Mouse (Mus musculus) hindbrain, embryonic 15.5 days (tissue): ENCODE data around the gene Arhgef10l. TPM values are rescaled to one million over a fixed set of nuclear protein-coding genes. Genes with fewer than 3 reads are reported as not detected.

Experiments
- ATAC-seq: fragments of 200-750 bp; cut with Nextera tagmentation; 2 replicates; pipeline ENCODE4 v1.8.0; 2017; ENCODE audit warnings: low read depth, moderate number of reproducible peaks, moderate TSS enrichment; ENCODE audit not compliant: low FRiP score
- H3K27ac ChIP-seq: fragments of 300-500 bp; sonication (generic); replicated peaks from 2 replicates; pipeline ENCODE4 v1.5.1; 2015; ENCODE audit warnings: mild to moderate bottlenecking, inconsistent platforms
- H3K27me3 ChIP-seq: fragments of 300-500 bp; sonication (generic); 2 replicates; pipeline ENCODE4 v1.6.1; 2015; ENCODE audit warnings: control low read depth, inconsistent platforms
- H3K36me3 ChIP-seq: fragments of 300-500 bp; sonication (generic); 2 replicates; pipeline ENCODE4 v1.6.1; 2015; ENCODE audit warnings: control low read depth, inconsistent platforms
- H3K4me1 ChIP-seq: fragments of 300-500 bp; sonication (generic); replicated peaks from 2 replicates; pipeline ENCODE4 v1.6.1; 2015; ENCODE audit warnings: control low read depth, inconsistent platforms
- H3K4me2 ChIP-seq: fragments of 300-500 bp; sonication (generic); 2 replicates; pipeline ENCODE4 v1.6.1; 2015; ENCODE audit warnings: moderate library complexity, mild to moderate bottlenecking, inconsistent platforms
- H3K4me3 ChIP-seq: fragments of 300-500 bp; sonication (generic); 2 replicates; pipeline ENCODE4 v1.5.1; 2015; ENCODE audit warnings: mild to moderate bottlenecking, inconsistent platforms
- H3K9ac ChIP-seq: fragments of 300-500 bp; sonication (generic); 2 replicates; pipeline ENCODE4 v1.6.1; 2015; ENCODE audit warnings: inconsistent platforms
- H3K9me3 ChIP-seq: fragments of 300-500 bp; sonication (generic); 2 replicates; pipeline ENCODE4 v1.6.1; 2016; ENCODE audit warnings: control low read depth, inconsistent platforms
- WGBS: fragments of 180-500 bp; shearing (Covaris S2); methylation state at CpG from one replicate; pipeline ENCODE4 v1.1.7; 2015; 5-methylcytosine and 5-hydroxymethylcytosine counted together
- polyA plus RNA-seq: library from polyadenylated mRNA; unstranded; fragments of >200 nt; fragmentation: Nextera tagmentation; extraction: Ambion mirVana; gene quantifications from 2 replicates; pipeline ENCODE4 v1.2.1, GENCODE M21; 2015

The Arhgef10l gene
- polyA plus RNA-seq, 1 experiment from 2014 or later = 28.2 TPM

DNA sequence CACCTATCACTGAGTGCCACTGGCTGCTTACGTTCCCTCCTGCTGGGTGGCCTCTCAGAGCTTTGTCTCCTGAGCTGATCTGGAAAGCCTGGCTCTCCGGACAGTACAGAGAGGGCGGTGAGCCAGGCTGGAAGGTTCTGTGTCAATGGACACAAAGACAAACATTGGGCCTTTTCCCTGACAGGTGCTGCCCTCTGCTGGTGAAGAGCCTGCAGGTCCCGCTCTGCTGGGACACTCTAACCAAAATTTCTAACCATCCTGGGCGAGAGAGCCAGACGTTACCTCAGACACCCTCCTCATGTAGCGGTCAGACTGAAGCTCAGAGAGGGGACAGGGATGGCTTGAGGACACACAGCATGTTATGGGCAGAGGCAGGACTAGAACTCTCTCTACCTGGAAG is 118.3 kb downstream of the Arhgef10l start:
- H3K9ac ChIP-seq = no peak overlapping the region
- no peak overlapping the region for H3K4me2 ChIP-seq
- H3K27me3 ChIP-seq = no peaks in the 10 kb centered on the region
- no peaks in the 10 kb centered on the region for H3K9me3 ChIP-seq
- peaks cover 19% of the 10 kb centered on the region for H3K36me3 ChIP-seq
- ATAC-seq = peak; percentile 69; the same call in 1 of the 2 replicates
- H3K27ac ChIP-seq = 0 out of 2 replicates have a peak overlapping the region, but pooled peaks have one; percentile 17
- no peak overlapping the region for H3K4me3 ChIP-seq
- peaks cover 10% of the 10 kb centered on the region for H3K4me1 ChIP-seq
- whole genome bisulfite sequencing = 26% methylated on average over 7 of the region's 7 CpGs

DNA sequence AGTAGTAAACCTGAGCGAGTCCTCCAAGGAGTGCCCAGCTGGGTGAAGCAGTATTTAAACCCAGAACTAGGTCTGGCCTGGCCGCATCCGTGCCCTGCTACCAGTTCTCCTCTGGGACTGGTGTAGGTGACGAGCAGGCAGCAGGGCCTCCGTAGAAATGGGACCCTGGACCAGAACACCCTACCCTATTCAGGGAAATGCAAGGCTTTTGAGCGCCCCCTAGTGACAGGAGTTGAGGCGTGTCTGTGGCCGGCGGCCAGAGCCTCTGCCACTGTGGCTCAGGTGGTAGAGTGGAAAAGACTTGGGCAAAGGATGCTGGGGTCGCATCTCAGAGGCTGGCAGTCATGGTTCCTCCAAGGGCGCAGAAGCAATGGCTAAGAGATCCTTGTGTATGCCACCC is 126.7 kb downstream of the Arhgef10l start:
- H3K36me3 ChIP-seq = peaks cover 6% of the 10 kb centered on the region; the same call in 1 of the 2 replicates
- H3K9ac ChIP-seq = no peak overlapping the region
- H3K27me3 ChIP-seq = no peaks in the 10 kb centered on the region
- ATAC-seq = 0 out of 2 replicates have a peak, but pooled peaks have one; percentile 49
- peaks cover 11% of the 10 kb centered on the region; the same call in 1 of the 2 replicates for H3K4me1 ChIP-seq
- no peaks in the 10 kb centered on the region for H3K9me3 ChIP-seq
- H3K27ac ChIP-seq = no peak overlapping the region
- 27% methylated on average over 11 of the region's 11 CpGs for WGBS
- H3K4me3 ChIP-seq = no peak overlapping the region
- no peak overlapping the region for H3K4me2 ChIP-seq

DNA sequence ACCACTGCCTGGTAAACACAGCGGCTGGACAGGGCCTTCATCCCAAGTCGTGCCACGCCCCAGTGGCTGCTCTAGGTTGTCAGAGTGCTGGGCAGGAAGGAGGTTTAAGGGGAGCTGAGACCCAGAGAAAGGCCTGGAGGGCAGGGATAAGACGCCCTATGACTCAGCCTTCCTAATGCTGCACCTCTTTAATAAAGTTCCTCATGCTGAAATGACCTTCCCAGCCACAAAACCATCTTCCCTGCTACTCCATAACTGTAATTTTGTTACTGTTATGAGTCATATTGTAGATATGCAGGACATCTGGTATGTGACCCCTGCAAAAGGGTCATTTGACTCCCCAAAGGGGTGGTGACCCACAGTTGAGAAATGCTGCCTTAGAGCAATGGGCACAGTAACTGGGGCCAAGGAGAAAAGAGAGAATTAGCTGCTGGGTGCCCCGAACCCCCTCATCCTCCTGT is 128.2 kb downstream of the Arhgef10l start:
- Histone ChIP-seq H3K4me3 (no peak overlapping the region), H3K9ac (no peak overlapping the region), H3K27me3 (no peaks in the 10 kb centered on the region), H3K4me1 (peaks cover 24% of the 10 kb centered on the region), H3K36me3 (no peaks in the 10 kb centered on the region), H3K27ac (no peak overlapping the region), H3K4me2 (no peak overlapping the region), H3K9me3 (no peaks in the 10 kb centered on the region)
- ATAC-seq = no peak
- 76% methylated on average over 5 of the region's 5 CpGs for WGBS

DNA sequence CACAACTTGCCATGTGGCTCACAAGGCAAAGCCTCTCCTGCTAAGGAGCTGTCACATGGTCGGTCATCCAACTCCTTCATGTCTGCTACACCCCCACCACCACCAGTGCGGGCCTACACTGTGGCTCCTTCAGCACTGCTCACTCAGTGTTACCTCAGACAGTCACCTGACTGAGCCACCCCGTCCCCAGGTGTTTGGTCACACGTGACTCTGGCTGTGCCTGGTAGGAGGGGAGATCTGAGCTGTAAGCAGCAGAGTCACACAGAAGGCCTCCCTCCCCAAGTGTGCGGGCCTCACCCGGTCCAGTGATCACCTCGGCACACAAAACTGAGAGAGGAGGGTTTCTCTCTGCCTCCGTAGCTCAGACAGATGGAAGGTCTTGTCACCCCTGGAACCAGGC is 130.5 kb downstream of the Arhgef10l start:
- no peak overlapping the region for H3K9ac ChIP-seq
- peaks cover 29% of the 10 kb centered on the region for H3K4me1 ChIP-seq
- ATAC-seq = no peak
- no peaks in the 10 kb centered on the region for H3K36me3 ChIP-seq
- no peak overlapping the region for H3K4me3 ChIP-seq
- 87% methylated on average over 8 of the region's 8 CpGs for WGBS
- H3K9me3 ChIP-seq = no peaks in the 10 kb centered on the region
- no peak overlapping the region for H3K27ac ChIP-seq
- no peak overlapping the region for H3K4me2 ChIP-seq
- no peaks in the 10 kb centered on the region for H3K27me3 ChIP-seq

DNA sequence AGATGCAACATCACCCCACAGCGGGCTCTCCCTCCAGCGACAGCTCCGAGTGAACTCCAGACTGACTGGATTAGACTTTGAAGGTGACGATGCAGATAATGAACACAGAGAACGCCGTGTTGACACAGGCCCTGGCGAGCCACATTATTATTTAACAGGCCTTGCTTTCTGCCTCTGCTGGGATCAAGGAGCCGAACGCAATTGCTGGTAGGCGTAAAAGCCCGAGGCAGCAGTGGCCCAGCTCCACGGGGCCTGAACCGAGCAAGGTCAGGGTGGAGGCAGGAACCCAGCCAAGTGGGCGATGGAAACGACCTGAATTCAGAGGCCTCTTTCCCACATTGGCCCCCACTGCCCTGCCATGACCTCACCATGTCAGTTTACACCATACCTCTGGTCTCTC is 133.5 kb downstream of the Arhgef10l start:
- H3K36me3 ChIP-seq = no peaks in the 10 kb centered on the region
- peaks cover 39% of the 10 kb centered on the region for H3K4me1 ChIP-seq
- 23% methylated on average over 15 of the region's 15 CpGs for WGBS
- no peak overlapping the region for H3K9ac ChIP-seq
- no peak for ATAC-seq
- peak overlapping the region; percentile 35; the same call in 1 of the 2 replicates for H3K27ac ChIP-seq
- H3K27me3 ChIP-seq = no peaks in the 10 kb centered on the region
- no peaks in the 10 kb centered on the region for H3K9me3 ChIP-seq
- no peak overlapping the region for H3K4me3 ChIP-seq
- no peak overlapping the region for H3K4me2 ChIP-seq

DNA sequence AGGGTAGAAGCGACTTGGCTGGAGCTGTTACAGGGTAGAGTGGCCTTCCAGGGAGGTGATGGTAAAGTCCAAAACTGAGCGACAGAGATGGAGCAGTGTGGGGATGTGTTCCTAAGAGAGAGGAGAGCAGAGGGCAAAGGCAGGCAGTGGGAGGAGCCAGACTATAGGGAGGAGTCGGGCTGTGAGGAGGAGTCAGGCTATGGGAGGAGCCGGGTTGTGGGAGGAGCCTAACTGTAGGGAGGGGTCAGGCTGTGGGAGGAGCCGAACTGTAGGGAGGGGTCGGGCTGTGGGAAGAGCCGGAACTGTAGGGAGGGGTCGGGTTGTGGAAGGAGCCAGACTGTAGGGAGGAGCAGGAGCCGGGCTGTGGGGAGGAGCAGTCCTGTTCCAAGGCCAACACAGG is 134.8 kb downstream of the Arhgef10l start:
- Histone ChIP-seq H3K4me2 (no peak overlapping the region), H3K4me1 (peaks cover 39% of the 10 kb centered on the region), H3K36me3 (no peaks in the 10 kb centered on the region; the same call in 1 of the 2 replicates), H3K9me3 (no peaks in the 10 kb centered on the region), H3K9ac (no peak overlapping the region), H3K27me3 (no peaks in the 10 kb centered on the region), H3K27ac (no peak overlapping the region), H3K4me3 (no peak overlapping the region)
- 45% methylated on average over 9 of the region's 9 CpGs for WGBS
- ATAC-seq = no peak

DNA sequence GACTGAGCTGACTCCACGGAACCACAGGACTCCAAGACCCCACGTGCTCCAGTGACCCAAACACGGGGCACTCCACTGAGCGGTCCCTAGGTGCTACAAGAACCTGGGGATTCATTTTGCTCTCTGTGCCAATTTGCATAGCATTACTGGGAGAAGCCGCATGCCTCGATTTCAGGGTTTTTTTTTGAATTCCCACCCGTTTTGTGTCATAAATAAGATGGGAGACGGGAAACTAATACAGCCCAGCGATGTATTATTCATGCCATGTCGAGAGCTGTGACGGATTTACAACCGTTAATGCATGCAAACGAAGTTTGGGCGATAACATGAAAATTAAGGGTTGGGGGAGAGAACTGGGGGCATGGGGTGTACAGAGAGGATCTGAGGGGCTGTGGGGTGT is 136.1 kb downstream of the Arhgef10l start:
- no peaks in the 10 kb centered on the region; the same call in 1 of the 2 replicates for H3K36me3 ChIP-seq
- WGBS = 44% methylated on average over 14 of the region's 14 CpGs
- H3K27me3 ChIP-seq = no peaks in the 10 kb centered on the region
- no peak for ATAC-seq
- no peak overlapping the region for H3K4me2 ChIP-seq
- H3K27ac ChIP-seq = no peak overlapping the region; the same call in 1 of the 2 replicates
- H3K9ac ChIP-seq = no peak overlapping the region
- no peak overlapping the region for H3K4me3 ChIP-seq
- no peaks in the 10 kb centered on the region for H3K9me3 ChIP-seq
- peaks cover 39% of the 10 kb centered on the region for H3K4me1 ChIP-seq

DNA sequence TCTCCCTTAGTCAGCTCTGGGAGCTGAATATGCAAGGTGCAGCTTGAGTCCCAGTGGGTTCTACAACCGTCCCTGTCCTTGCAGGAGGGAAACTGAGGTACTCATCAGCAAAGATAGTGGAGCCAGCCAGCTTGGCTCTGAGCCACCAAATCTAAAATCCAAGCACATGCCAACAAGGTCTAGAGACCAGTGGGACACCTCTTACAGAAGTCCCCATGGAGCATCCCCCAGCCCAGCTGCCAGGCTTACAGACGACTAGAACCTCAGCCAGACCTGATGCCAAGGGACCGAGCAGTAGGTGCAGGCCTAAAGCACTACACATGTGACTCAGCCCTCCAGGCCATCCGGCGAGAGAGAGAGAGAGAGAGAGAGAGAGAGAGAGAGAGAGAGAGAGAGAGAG is 137.4 kb downstream of the Arhgef10l start:
- no peaks in the 10 kb centered on the region for H3K9me3 ChIP-seq
- ATAC-seq = no peak
- H3K9ac ChIP-seq = no peak overlapping the region
- no peak overlapping the region for H3K4me3 ChIP-seq
- 68% methylated on average over 3 of the region's 5 CpGs for WGBS
- peaks cover 34% of the 10 kb centered on the region for H3K4me1 ChIP-seq
- no peaks in the 10 kb centered on the region; the same call in 1 of the 2 replicates for H3K36me3 ChIP-seq
- H3K27ac ChIP-seq = no peak overlapping the region
- no peaks in the 10 kb centered on the region for H3K27me3 ChIP-seq
- no peak overlapping the region for H3K4me2 ChIP-seq

DNA sequence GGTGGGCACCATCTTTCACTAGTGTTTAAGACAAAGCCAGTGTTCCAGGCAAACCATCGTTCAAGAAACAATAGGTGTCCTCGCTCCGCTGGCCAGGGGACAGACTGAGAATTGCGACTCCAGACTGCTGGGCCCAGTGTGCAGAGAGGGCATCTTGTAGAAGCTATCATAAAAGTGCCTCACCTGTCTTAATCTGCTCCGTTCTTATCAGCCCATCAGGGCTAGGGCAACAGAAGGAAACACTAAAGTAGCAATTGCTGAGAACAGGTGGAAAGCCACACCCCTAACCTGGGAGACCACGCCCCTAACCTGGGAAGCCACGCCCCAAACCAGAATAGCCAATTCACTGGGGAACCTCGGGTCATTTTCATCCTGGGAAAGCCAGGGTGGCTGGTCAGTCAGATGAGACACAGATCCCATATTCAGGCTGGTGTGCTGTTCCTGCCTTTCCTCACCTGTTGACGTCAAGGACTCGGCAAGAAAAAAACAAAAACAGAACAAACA is 140.1 kb downstream of the Arhgef10l start:
- 68% methylated on average over 10 of the region's 10 CpGs for WGBS
- Histone ChIP-seq H3K4me1 (peaks cover 18% of the 10 kb centered on the region), H3K4me2 (no peak overlapping the region), H3K4me3 (no peak overlapping the region), H3K9me3 (no peaks in the 10 kb centered on the region), H3K36me3 (no peaks in the 10 kb centered on the region; the same call in 1 of the 2 replicates), H3K27me3 (no peaks in the 10 kb centered on the region), H3K9ac (no peak overlapping the region), H3K27ac (no peak overlapping the region)
- no peak for ATAC-seq

DNA sequence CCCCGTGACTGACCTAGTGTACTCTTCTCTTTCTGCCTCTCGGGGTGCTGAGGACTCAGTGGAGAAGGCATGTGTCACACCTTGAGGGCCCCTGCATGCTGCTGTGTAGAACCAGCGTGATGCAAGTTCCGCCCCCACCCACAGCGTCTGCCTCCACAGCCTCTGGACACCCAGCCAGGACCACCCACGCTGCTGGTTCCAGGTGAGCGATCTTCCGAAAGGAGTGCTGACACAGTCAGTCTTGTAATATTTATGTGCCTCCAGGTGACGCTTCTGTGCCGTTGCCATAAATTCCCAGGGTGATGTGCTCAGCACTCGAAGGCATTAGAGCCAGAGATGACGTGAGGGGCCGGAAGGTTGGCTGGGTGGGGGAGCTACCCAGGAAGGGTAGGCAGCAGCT is 140.9 kb downstream of the Arhgef10l start:
- Histone ChIP-seq H3K4me2 (no peak overlapping the region), H3K36me3 (no peaks in the 10 kb centered on the region; the same call in 1 of the 2 replicates), H3K9ac (no peak overlapping the region), H3K4me3 (no peak overlapping the region), H3K27me3 (no peaks in the 10 kb centered on the region), H3K4me1 (peaks cover 11% of the 10 kb centered on the region), H3K9me3 (no peaks in the 10 kb centered on the region), H3K27ac (no peak overlapping the region)
- no peak for ATAC-seq
- WGBS = 68% methylated on average over 13 of the region's 13 CpGs

DNA sequence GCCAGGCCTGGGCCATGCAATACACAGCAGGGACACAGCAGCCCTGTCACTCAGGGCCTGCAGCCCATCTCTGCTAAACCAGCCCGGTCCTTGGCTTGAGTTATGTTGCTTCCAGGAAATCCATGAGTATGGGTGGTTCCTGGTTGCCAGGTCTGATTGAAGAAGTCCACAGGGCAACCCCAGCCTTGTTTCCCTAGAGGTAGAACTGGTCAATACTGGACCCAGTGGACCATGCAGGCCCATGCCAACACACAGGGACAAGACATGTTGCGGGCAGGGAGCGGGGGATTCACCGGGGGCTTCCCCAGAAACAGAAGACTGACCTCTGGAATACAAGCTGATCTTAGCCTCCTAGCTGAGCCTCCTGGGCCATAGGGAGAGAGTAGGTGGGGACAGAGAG is 142.9 kb downstream of the Arhgef10l start:
- H3K4me3 ChIP-seq = no peak overlapping the region
- H3K9ac ChIP-seq = no peak overlapping the region
- WGBS = 97% methylated on average over 4 of the region's 4 CpGs
- no peak for ATAC-seq
- no peaks in the 10 kb centered on the region for H3K27me3 ChIP-seq
- no peaks in the 10 kb centered on the region; the same call in 1 of the 2 replicates for H3K36me3 ChIP-seq
- no peaks in the 10 kb centered on the region for H3K9me3 ChIP-seq
- H3K4me1 ChIP-seq = no peaks in the 10 kb centered on the region
- H3K4me2 ChIP-seq = no peak overlapping the region
- no peak overlapping the region for H3K27ac ChIP-seq

DNA sequence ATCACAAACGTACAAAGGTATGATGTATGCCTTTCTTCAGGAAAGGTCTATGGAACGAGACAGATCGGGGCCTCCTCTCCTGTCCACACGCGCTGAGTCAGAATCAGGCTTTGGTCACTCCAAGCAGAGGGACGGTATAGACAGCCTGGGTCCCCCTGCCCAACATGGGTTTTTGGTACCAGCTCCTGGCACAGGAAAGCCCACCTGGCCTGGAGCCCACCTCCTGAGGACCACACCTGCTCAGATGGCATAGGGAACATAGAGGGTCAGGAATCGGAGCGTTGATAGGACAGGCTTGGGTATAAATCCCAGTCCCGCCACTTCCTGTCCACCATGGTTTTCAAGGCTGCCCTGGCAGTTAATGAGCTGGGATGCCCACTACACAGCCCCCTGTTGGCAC is 145.1 kb downstream of the Arhgef10l start:
- ATAC-seq = no peak
- H3K4me1 ChIP-seq = no peaks in the 10 kb centered on the region
- H3K4me3 ChIP-seq = no peak overlapping the region
- H3K27me3 ChIP-seq = no peaks in the 10 kb centered on the region
- H3K4me2 ChIP-seq = no peak overlapping the region
- no peak overlapping the region for H3K27ac ChIP-seq
- H3K36me3 ChIP-seq = 0 out of 2 replicates have a peak, but pooled peaks cover 9% of the 10 kb centered on the region
- 92% methylated on average over 9 of the region's 9 CpGs for WGBS
- H3K9me3 ChIP-seq = no peaks in the 10 kb centered on the region
- no peak overlapping the region for H3K9ac ChIP-seq

DNA sequence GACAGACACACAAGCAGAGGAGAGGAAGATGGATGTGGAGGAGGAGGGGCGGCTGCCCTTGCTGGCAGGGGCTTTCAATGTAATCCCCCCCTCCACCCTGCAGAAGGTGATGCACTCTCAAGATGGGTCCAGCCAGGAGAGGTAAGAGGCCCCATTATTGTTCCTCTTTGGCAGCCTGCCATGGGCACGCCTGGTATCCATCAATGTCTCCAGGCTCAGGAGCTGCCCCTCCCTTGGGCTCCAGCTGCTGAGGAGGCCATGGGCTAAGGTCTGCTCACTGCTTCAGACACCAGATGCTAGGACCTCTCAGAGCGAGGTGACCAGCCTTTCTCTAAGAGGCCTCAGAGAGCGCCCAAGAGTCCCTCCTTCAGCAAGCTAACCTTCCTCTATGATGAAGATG is 152.0 kb downstream of the Arhgef10l start:
- Histone ChIP-seq H3K27me3 (no peaks in the 10 kb centered on the region), H3K4me2 (no peak overlapping the region), H3K36me3 (peaks cover 24% of the 10 kb centered on the region; the same call in 1 of the 2 replicates), H3K4me3 (no peak overlapping the region), H3K9me3 (no peaks in the 10 kb centered on the region), H3K27ac (no peak overlapping the region), H3K9ac (no peak overlapping the region), H3K4me1 (no peaks in the 10 kb centered on the region)
- ATAC-seq = no peak
- WGBS = 81% methylated on average over 4 of the region's 4 CpGs
